Mouse (Mus musculus) limb, embryonic 10.5 days (tissue): ENCODE data around the gene Adsl. TPM values are rescaled to one million over a fixed set of nuclear protein-coding genes. Genes with fewer than 3 reads are reported as not detected.

Source experiments
- DNase-seq: peaks from one replicate; pipeline ENCODE4 v3.0.0-alpha.2; 2017; ENCODE audit warnings: low spot score
- H3K27ac ChIP-seq: fragments of 300-500 bp; sonication (generic); 2 replicates; pipeline ENCODE4 v1.5.1; 2016; ENCODE audit warnings: mild to moderate bottlenecking
- H3K27me3 ChIP-seq: fragments of 300-500 bp; sonication (generic); 2 replicates; pipeline ENCODE4 v1.6.1; 2016; ENCODE audit warnings: low read depth, mild to moderate bottlenecking; ENCODE audit not compliant: poor library complexity, severe bottlenecking
- H3K36me3 ChIP-seq: fragments of 300-500 bp; sonication (generic); 2 replicates; pipeline ENCODE4 v1.6.1; 2016; ENCODE audit warnings: mild to moderate bottlenecking, moderate library complexity
- H3K4me1 ChIP-seq: fragments of 300-500 bp; sonication (generic); 2 replicates; pipeline ENCODE4 v1.6.1; 2016
- H3K4me3 ChIP-seq: fragments of 300-500 bp; sonication (generic); 2 replicates; pipeline ENCODE4 v1.5.1; 2016; ENCODE audit warnings: mild to moderate bottlenecking, moderate library complexity
- H3K9me3 ChIP-seq: fragments of 300-500 bp; sonication (generic); replicated peaks from 2 replicates; pipeline ENCODE4 v1.6.1; 2016; ENCODE audit warnings: mild to moderate bottlenecking
- WGBS: fragments of 180-500 bp; shearing (Covaris S2); methylation state at CpG from one replicate; pipeline ENCODE4 v1.1.7; 2016; 5-methylcytosine and 5-hydroxymethylcytosine counted together
- microRNA-seq: library from miRNA; unstranded; fragments of <30 nt; microRNA quantifications from one replicate; pipeline ENCODE4, GENCODE M21; 2017
- polyA plus RNA-seq: library from polyadenylated mRNA; unstranded; fragments of >200 nt; fragmentation: Nextera tagmentation; extraction: Ambion mirVana; gene quantifications from 2 replicates; pipeline ENCODE4 v1.2.1, GENCODE M21; 2016

Gene Adsl
- polyA plus RNA-seq, 1 experiment from 2014 or later = 213 TPM

DNA sequence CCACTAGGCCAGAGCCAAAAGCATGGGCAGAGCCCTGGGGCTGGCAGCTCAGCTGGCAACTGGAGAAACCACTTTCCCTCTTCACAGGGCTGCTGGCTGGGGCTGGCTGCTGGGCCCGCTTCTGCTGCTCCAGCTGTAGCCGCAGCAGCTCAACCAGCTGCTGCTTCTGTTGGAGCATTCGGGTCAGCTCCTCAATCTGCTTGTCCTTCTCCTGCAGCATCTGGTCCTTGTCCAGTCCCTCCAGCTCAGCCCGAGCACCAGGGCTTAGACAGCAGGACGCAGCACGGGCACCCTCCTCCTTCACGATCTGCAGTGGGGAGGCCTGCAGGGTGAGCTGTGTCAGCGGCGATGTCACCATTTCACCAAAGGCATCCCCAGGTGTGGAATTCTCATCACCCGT lies 68.2 kb downstream of the Adsl start:
- no peak overlapping the region for H3K4me3 ChIP-seq
- H3K27me3 ChIP-seq = no peaks in the 10 kb centered on the region
- H3K27ac ChIP-seq = no peak overlapping the region
- DNase-seq = no peak
- 92% methylated on average over 10 of the region's 10 CpGs for WGBS
- H3K9me3 ChIP-seq = no peaks in the 10 kb centered on the region
- peaks cover 98% of the 10 kb centered on the region for H3K36me3 ChIP-seq
- no peaks in the 10 kb centered on the region for H3K4me1 ChIP-seq

DNA sequence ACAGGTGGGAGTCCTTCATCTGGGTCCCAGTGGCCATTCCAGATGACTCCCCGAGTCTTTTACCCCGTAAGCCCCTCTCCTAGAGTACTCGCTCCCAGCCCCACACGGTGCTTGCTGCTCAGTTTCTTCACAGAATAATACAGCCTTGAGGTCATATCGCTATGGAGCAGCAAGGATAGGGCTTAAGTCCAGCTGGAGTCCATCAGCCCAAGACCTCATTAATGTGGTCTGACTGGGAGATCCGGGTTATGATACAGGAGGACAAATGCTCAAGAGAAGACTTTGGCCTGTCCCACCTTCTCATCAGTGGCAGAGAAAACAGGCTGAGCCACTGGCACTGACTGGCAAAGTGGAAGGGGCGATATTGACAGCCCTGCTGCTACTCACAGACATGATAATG lies 69.0 kb downstream of the Adsl start:
- Histone ChIP-seq H3K27ac (no peak overlapping the region), H3K36me3 (peaks cover 98% of the 10 kb centered on the region), H3K27me3 (no peaks in the 10 kb centered on the region), H3K9me3 (no peaks in the 10 kb centered on the region), H3K4me1 (no peaks in the 10 kb centered on the region), H3K4me3 (no peak overlapping the region)
- WGBS = 95% methylated on average over 7 of the region's 7 CpGs
- DNase-seq = no peak

Small RNAs within 50 kb of the gene (microRNA-seq; reads per million reads assigned to microRNA genes)
- gene Mir5113 = 17.9 reads per million, percentile 27 among the genes with 10 or more reads in this experiment

Other genes with a start within 250 kb of the Adsl start
- 31.0 and 40.1 TPM in 2 replicates for gene Tnrc6b, start 237.2 kb upstream of the Adsl start, polyA plus RNA-seq
- gene Sgsm3, start 29.3 kb downstream of the Adsl start, polyA plus RNA-seq = 26.2 and 29.1 TPM in 2 replicates
- gene Mrtfa, start 242.3 kb downstream of the Adsl start, polyA plus RNA-seq = 24.0 and 24.9 TPM in 2 replicates